Mouse (Mus musculus) brain, embryonic 14.5 days (tissue): ENCODE measurements around the gene Clec4b1.

Experiments
- CTCF ChIP-seq: fragments of 200-500 bp; IDR thresholded peaks from 2 replicates; pipeline ENCODE4 v1.5.1; 2012; ENCODE audit warnings: inconsistent platforms, mild to moderate bottlenecking, moderate library complexity, borderline replicate concordance; ENCODE audit not compliant: insufficient read depth, insufficient read length; ENCODE audit errors: extremely low read depth
- POLR2A ChIP-seq: fragments of 200-500 bp; IDR thresholded peaks from 2 replicates; pipeline ENCODE4 v1.6.1; 2012; ENCODE audit warnings: mild to moderate bottlenecking, inconsistent platforms, borderline replicate concordance; ENCODE audit not compliant: poor library complexity, insufficient read depth, insufficient read length, severe bottlenecking; ENCODE audit errors: extremely low read depth

DNA sequence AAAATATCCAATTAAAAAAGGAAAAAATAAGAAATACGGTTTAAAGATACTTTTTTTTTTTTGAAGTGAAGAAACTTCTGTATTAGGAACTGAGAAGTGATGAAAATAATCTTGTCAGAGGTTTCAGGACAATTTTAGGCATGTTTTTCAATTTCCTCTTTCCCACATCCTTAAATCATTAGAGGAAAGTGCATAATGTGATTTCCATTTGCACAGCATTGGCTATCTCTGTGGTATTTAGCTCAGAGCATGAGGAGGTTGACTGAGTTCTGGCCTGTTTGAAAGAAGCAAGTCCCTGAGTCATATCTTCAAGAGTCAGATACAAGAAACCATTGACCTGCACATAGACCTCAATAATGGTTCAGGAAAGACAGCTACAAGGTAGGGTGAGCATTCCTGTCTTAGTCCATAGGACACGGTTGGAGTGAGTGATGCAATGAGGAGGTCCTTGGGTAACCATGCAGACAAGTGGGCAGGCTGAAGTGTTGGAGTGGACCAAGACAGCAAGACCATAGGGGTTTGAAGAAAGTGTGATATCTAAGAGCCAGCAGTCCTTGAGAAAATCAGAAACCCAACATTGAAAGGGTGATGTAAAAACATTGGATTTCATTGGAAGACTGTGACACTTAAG, at the start of gene Clec4b1:
- no peak for TF ChIP-seq CTCF
- TF ChIP-seq POLR2A = no peak
